Mouse (Mus musculus) CD4-positive, CD25-positive, alpha-beta regulatory T cell, adult 2 months (primary cell): ENCODE results near the gene Ttc7.

Experiments
- DNase-seq: peaks from one replicate; pipeline ENCODE4 v3.0.0-alpha.2; 2012; ENCODE audit warnings: low read depth, low spot score

The Ttc7 gene

DNA sequence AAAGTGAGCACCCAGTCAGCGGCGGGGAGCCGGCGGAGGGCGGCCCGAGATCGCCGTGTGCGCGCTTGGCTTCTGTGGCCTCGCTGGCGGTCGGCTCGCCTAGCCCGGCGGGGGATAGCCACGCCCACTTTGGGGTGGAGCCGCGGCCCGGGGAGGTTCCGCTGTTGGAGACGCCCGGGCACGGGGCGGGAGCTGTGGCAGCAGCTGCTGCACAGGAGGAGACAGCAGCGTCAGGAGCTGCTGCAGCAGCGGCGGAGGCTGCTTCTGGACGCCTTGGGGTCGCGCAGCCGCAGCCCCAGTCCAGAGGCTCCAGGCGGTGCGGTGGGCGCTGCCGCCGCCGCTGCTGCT, at the start of gene Ttc7:
Gene Ttc7, plus strand, starts transcription at position 181 of the 348 bp plus-strand sequence.
- DNase-seq: peak; percentile 97

- DNase-seq: no peak
Observed at GRCm38 (mm10) chr17:87235019-87235418, 47.7 kb upstream of the Ttc7 start.

DNA sequence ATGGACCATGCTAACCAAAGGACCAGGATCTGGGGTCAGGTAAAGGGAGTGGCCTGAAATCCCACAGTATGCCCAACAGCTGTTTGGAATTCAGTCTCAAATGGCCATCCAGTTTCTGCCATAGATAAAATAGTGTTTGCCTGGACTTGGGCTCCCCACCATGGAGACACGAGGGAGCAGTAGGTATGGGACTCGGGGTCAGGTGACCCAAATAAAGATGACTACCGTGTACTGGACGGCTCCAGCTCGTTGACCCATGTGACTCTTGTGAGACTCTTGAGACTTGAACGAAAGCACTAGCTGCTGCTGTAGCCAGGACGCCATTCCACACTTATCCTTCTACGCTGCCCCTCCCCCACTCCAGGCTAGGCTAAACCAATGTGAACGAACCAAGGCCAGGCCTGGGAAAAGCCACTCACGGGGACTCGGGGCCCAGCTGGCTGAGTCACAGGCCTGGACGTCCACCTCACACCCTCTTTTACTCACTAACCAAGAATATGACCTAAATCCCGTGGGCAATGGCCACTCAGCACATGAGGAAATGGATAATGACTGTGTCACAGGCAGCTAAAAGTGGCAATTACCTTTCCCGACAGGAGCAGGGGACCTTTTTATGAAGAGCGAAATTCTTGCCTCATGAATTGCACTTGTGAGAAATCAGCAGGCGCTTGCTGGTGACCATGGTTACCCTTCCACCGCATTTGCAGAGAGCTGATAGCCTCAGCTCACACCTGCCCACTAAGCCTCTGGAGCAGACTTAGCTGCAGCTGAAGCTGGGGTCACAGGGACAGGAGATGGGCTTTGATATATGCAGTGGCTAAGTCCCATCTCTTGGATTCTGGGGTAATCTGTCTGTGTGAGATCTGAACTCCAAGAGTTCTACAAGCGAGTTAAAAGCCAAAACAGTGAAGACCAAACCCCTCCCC, 45.7 kb upstream of the Ttc7 start:
- no peak for DNase-seq

- no peak for DNase-seq
Observed at GRCm38 (mm10) chr17:87237826-87238225, 44.9 kb upstream of the Ttc7 start.

DNA sequence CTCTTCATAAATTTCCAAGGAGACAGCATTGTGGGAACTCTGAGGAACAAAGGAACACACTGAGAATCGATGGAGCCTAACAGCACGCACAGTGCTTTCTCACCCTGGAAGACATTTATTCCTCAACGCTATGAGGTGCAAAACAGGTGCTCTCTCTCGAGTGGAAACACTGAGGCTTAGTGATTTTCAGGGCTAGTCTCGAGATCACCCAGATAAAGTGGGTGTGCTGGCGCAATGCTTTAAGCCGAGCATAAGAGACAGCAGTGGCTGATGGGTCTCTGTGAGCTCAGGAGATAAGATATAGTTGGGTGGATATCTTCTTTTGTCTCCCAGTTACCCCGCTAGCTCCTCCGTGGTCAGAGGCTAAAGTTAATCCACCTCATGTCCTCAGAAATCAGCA, 36.6 kb upstream of the Ttc7 start:
- no peak for DNase-seq

DNA sequence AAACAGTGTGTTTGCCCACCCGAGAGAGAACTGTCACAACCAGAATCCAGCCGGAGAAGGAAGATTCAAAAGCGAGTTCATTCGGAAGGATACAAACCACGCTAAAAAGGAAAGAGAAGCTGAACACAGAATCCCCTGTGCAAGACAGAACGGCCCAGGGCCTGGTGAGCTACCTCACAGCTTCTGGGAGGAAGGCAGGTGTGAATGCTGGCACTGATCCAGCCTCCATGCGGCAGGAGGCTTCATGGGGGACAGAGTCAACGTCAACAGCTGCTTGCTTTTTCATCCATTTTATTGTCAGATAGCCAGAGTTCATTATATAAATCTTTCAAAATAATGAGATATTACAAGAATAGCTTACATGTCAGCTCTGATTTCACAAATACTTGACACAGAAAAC, 28.3 kb upstream of the Ttc7 start:
- DNase-seq: no peak

DNA sequence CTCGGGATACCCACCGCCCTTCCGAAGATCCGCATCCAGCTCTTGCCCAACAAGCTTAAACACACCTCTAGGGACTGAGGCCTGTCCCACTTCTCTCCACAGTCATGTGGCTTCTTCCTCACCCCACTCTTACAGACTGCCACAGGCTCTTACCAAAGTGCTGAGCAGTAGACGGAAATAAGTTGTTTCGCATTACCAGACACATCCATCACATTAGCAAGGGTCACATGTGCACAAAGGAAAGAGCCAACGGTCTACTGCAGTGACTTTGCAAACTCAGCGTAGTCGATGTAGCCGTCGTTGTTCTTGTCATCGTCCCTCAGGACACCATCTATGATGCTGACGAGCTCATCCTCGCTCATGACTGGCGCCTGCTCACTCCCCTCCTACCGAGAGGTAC, 27.0 kb upstream of the Ttc7 start:
- no peak for DNase-seq

- no peak for DNase-seq
Observed at GRCm38 (mm10) chr17:87263401-87263800, 19.3 kb upstream of the Ttc7 start.

DNA sequence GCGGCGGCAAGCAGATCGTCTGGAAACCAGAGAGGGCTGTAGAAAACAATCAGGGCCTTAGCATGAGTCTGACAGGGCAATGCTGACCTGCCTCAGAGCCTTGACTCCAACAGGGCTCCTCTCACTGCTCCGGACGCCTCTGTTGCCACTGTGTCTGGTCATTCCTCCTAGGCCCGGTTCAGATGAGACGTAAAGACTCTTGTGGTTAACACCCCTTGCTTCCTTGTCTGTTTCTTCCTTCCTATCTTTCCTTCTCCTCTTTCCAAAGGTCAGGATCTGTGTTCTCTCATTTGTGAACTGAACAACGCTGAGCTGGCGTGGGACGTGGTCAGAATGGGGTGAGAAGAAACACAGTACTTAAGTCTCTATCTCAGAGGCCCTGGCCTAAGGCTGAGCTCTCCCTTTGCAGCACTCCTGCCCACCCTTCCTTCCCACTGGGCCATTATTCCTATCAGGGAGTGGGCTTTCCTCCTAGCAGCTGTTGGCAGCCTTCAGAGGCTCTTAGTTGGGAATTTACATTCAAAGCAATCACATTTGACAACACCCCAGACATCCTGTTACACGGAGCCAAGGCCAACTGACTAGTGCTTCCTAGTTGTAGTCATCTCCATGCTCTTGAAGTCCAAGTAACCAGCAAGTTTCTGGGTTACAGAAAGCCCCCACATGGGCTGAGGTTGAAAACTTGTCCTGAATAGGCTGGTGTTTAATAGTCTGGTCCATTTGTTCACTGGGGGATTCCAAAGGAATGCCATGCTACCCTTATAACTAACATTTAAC, 18.4 kb upstream of the Ttc7 start:
- no peak for DNase-seq

- DNase-seq: no peak
Observed at GRCm38 (mm10) chr17:87264927-87265791, 17.5 kb upstream of the Ttc7 start.

- DNase-seq: peak; percentile 96
Observed at GRCm38 (mm10) chr17:87265792-87266186, 16.9 kb upstream of the Ttc7 start, which contains the start of gene Mcfd2. Gene Mcfd2, minus strand, starts transcription at chr17:87265935.

GRCm38 (mm10) chr17:87269454-87269853, 13.2 kb upstream of the Ttc7 start:
- no peak for DNase-seq

- no peak for DNase-seq
Observed at GRCm38 (mm10) chr17:87275363-87276341, 7.0 kb upstream of the Ttc7 start.

GRCm38 (mm10) chr17:87282007-87282705, 530 bp upstream of the Ttc7 start:
- DNase-seq: peak; percentile 91

GRCm38 (mm10) chr17:87283055-87283754, 519 bp downstream of the Ttc7 start:
- DNase-seq: peak; percentile 79

DNA sequence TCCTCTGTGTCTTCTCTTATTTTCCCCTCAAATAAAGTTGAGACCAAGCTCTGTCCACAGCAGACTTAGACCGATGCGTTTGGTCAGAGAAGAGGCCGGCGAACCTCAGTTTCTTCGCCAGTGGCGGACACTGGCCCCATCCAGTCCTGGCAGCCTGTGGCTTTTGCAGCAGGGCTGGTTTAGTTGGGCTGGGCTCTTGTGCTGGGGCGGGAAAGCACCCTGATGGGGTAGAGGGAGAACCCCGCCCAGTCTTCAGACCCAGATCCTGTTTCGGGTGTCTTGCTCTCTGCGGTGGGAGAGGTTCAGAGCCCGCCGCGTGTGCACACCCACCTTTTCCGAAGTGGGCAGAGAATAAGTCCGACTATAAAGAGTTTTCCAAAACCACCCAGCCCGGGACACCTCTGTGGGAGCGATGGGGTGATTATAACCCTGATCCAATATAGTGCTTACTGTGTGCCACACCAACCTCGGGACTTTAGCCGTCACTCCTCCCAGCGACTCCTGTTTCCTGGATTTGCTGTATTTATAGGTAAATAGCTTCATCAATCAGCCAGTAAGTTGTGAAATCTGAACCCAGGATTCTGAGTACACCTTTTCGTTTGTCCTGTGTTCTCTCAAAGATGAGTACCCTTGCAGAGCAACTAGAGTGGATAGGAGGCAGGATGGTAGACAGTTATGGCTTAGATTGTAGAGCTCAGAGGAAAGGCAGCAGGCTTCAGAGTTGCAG, 1.2 kb downstream of the Ttc7 start:
- peak; percentile 80 for DNase-seq

GRCm38 (mm10) chr17:87284482-87285040, 1.9 kb downstream of the Ttc7 start:
- DNase-seq: peak; percentile 18
